Mouse (Mus musculus): ENCODE measurements around the gene Zcchc17. TPM values are rescaled to one million over a fixed set of nuclear protein-coding genes. Genes with fewer than 3 reads are reported as not detected.

The Zcchc17 gene
- polyA plus RNA-seq, 1 experiment = 24.0 TPM

DNA sequence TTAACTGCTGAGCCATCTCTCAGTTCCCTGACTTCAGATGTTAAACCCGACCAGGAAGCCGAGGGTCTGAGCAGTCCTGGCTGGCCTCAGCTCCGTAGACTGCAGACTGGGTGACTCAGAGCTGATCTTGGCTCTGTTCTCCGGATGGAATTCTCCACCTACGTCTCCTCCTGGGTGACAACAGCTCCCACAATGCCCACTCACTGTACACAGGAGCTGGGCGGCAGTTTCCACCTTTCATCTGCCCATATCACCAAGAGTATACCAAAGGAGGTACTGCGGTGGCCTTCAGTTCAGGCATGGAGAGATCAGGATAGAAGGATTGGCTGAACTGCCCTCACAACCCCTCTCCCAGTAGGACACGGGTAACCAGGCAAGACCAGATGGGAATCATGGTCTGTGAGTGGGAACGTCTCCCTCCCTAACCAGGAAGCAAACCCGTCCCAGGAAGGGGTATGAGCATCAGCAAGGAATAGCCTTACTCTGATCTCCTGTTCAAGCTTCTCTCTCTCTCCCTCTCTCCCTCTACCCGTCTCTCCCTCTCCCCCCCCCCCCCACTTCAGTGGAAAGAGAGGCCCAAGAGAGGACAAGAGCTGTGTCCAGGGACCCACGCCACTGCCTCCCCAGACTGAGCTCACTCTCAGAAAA is 85.9 kb downstream of the Zcchc17 start:
- TF ChIP-seq MYOG (IDR thresholded peaks at IDR 0.05; ENCODE audit: control insufficient read depth in 1 of 3, insufficient read depth in 1 of 3, insufficient read length in 2 of 3, low read depth in 2 of 3) (peak in 1 of 3 experiments; percentile 13), MYOD1 (IDR thresholded peaks at IDR 0.05; ENCODE audit: control insufficient read depth in 1 of 3, insufficient read length in 2 of 3, low read depth in 2 of 3) (no peak), MAX (IDR thresholded peaks at IDR 0.05; ENCODE audit: low read depth) (no peak), POLR2AphosphoS2 (IDR thresholded peaks at IDR 0.05; ENCODE audit: insufficient read length, low read depth) (peak; percentile 59), POLR2A (IDR thresholded peaks at IDR 0.05; ENCODE audit: insufficient read length, low read depth) (peak; percentile 51), TCF12 (IDR thresholded peaks at IDR 0.05; ENCODE audit: insufficient read depth, poor library complexity, severe bottlenecking) (no peak), E2F4 (IDR thresholded peaks at IDR 0.05; ENCODE audit: insufficient read depth) (no peak), REST (IDR thresholded peaks at IDR 0.05; ENCODE audit: insufficient read depth, insufficient read length) (no peak), TCF3 (IDR thresholded peaks at IDR 0.05; ENCODE audit: insufficient read length, low read depth) (no peak), CEBPB (IDR thresholded peaks at IDR 0.05; ENCODE audit: insufficient read depth, poor library complexity, severe bottlenecking) (no peak), SRF (IDR thresholded peaks at IDR 0.05; ENCODE audit: control insufficient read depth, insufficient read length, low read depth) (no peak), USF1 (IDR thresholded peaks at IDR 0.05; ENCODE audit: low read depth) (no peak)
- H3K27me3 ChIP-seq (ENCODE audit: control insufficient read depth, insufficient read depth, insufficient read length) = no peaks in the 10 kb centered on the region

GRCm38 (mm10) chr4:130270611-130271347 is 89.0 kb downstream of the Zcchc17 start:
- no peaks in the 10 kb centered on the region for H3K27me3 ChIP-seq (ENCODE audit: control insufficient read depth, insufficient read depth, insufficient read length)
- H3K79me2 ChIP-seq (ENCODE audit: control insufficient read depth, insufficient read depth) = peaks cover 4% of the 10 kb centered on the region
- H3K4me3 ChIP-seq = no peak overlapping the region
- peak overlapping the region; percentile 44 for H3K4me2 ChIP-seq (ENCODE audit: low read depth)
- no peak overlapping the region for H3ac ChIP-seq (ENCODE audit: control insufficient read depth, insufficient read length)
- TF ChIP-seq MYOG (IDR thresholded peaks at IDR 0.05; ENCODE audit: control insufficient read depth in 1 of 3, insufficient read depth in 1 of 3, insufficient read length in 2 of 3, low read depth in 2 of 3) (peak in 1 of 3 experiments; percentile 61), USF1 (IDR thresholded peaks at IDR 0.05; ENCODE audit: low read depth) (no peak), TCF12 (IDR thresholded peaks at IDR 0.05; ENCODE audit: insufficient read depth, poor library complexity, severe bottlenecking) (no peak), MAX (IDR thresholded peaks at IDR 0.05; ENCODE audit: low read depth) (no peak), SRF (IDR thresholded peaks at IDR 0.05; ENCODE audit: control insufficient read depth, insufficient read length, low read depth) (no peak), POLR2AphosphoS2 (IDR thresholded peaks at IDR 0.05; ENCODE audit: insufficient read length, low read depth) (no peak), TCF3 (IDR thresholded peaks at IDR 0.05; ENCODE audit: insufficient read length, low read depth) (no peak), POLR2A (IDR thresholded peaks at IDR 0.05; ENCODE audit: insufficient read length, low read depth) (no peak), REST (IDR thresholded peaks at IDR 0.05; ENCODE audit: insufficient read depth, insufficient read length) (no peak), MYOD1 (IDR thresholded peaks at IDR 0.05; ENCODE audit: control insufficient read depth in 1 of 3, insufficient read length in 2 of 3, low read depth in 2 of 3) (peak in 1 of 3 experiments; percentile 44), CEBPB (IDR thresholded peaks at IDR 0.05; ENCODE audit: insufficient read depth, poor library complexity, severe bottlenecking) (no peak)
- no peaks in the 10 kb centered on the region for H3K36me3 ChIP-seq (ENCODE audit: control insufficient read depth, insufficient read depth)

More for the DNA sequence above, 85.9 kb downstream of the Zcchc17 start:
- H3K79me2 ChIP-seq (ENCODE audit: control insufficient read depth, insufficient read depth) = peaks cover 4% of the 10 kb centered on the region
- no peaks in the 10 kb centered on the region for H3K36me3 ChIP-seq (ENCODE audit: control insufficient read depth, insufficient read depth)
- peak overlapping the region; percentile 88 for H3K4me2 ChIP-seq (ENCODE audit: low read depth)
- H3K4me3 ChIP-seq = peak overlapping the region; percentile 91
- peak overlapping the region; percentile 15 for H3ac ChIP-seq (ENCODE audit: control insufficient read depth, insufficient read length)

GRCm38 (mm10) chr4:130270089-130270488 is 89.7 kb downstream of the Zcchc17 start:
- peak; percentile 29 for TF ChIP-seq POLR2AphosphoS2 (IDR thresholded peaks at IDR 0.05; ENCODE audit: insufficient read length, low read depth)
- TF ChIP-seq MYOG (IDR thresholded peaks at IDR 0.05; ENCODE audit: control insufficient read depth in 1 of 3, insufficient read depth in 1 of 3, insufficient read length in 2 of 3, low read depth in 2 of 3) = peak in 1 of 3 experiments; percentile 62
- TF ChIP-seq SRF (IDR thresholded peaks at IDR 0.05; ENCODE audit: control insufficient read depth, insufficient read length, low read depth) = no peak
- no peak for TF ChIP-seq USF1 (IDR thresholded peaks at IDR 0.05; ENCODE audit: low read depth)
- no peak for TF ChIP-seq CEBPB (IDR thresholded peaks at IDR 0.05; ENCODE audit: insufficient read depth, poor library complexity, severe bottlenecking)
- no peak for TF ChIP-seq MAX (IDR thresholded peaks at IDR 0.05; ENCODE audit: low read depth)
- TF ChIP-seq POLR2A (IDR thresholded peaks at IDR 0.05; ENCODE audit: insufficient read length, low read depth) = no peak
- peak; percentile 12 for TF ChIP-seq TCF12 (IDR thresholded peaks at IDR 0.05; ENCODE audit: insufficient read depth, poor library complexity, severe bottlenecking)
- no peak for TF ChIP-seq E2F4 (IDR thresholded peaks at IDR 0.05; ENCODE audit: insufficient read depth)
- no peak for TF ChIP-seq REST (IDR thresholded peaks at IDR 0.05; ENCODE audit: insufficient read depth, insufficient read length)
- no peak for TF ChIP-seq TCF3 (IDR thresholded peaks at IDR 0.05; ENCODE audit: insufficient read length, low read depth)
- peak in 2 of 3 experiments; percentile 4 to 72 for TF ChIP-seq MYOD1 (IDR thresholded peaks at IDR 0.05; ENCODE audit: control insufficient read depth in 1 of 3, insufficient read length in 2 of 3, low read depth in 2 of 3)

GRCm38 (mm10) chr4:130268736-130269135 is 91.0 kb downstream of the Zcchc17 start:
- no peak overlapping the region for H3K4me2 ChIP-seq (ENCODE audit: low read depth)
- no peak overlapping the region for H3K4me3 ChIP-seq
- peaks cover 4% of the 10 kb centered on the region for H3K79me2 ChIP-seq (ENCODE audit: control insufficient read depth, insufficient read depth)
- TF ChIP-seq MYOD1 (IDR thresholded peaks at IDR 0.05; ENCODE audit: control insufficient read depth in 1 of 3, insufficient read length in 2 of 3, low read depth in 2 of 3) = no peak
- no peak for TF ChIP-seq POLR2A (IDR thresholded peaks at IDR 0.05; ENCODE audit: insufficient read length, low read depth)
- no peak for TF ChIP-seq MAX (IDR thresholded peaks at IDR 0.05; ENCODE audit: low read depth)
- TF ChIP-seq SRF (IDR thresholded peaks at IDR 0.05; ENCODE audit: control insufficient read depth, insufficient read length, low read depth) = no peak
- TF ChIP-seq REST (IDR thresholded peaks at IDR 0.05; ENCODE audit: insufficient read depth, insufficient read length) = no peak
- TF ChIP-seq CEBPB (IDR thresholded peaks at IDR 0.05; ENCODE audit: insufficient read depth, poor library complexity, severe bottlenecking) = no peak
- TF ChIP-seq TCF12 (IDR thresholded peaks at IDR 0.05; ENCODE audit: insufficient read depth, poor library complexity, severe bottlenecking) = no peak
- no peak for TF ChIP-seq USF1 (IDR thresholded peaks at IDR 0.05; ENCODE audit: low read depth)
- no peak for TF ChIP-seq MYOG (IDR thresholded peaks at IDR 0.05; ENCODE audit: control insufficient read depth in 1 of 3, insufficient read depth in 1 of 3, insufficient read length in 2 of 3, low read depth in 2 of 3)
- no peaks in the 10 kb centered on the region for H3K27me3 ChIP-seq (ENCODE audit: control insufficient read depth, insufficient read depth, insufficient read length)
- no peaks in the 10 kb centered on the region for H3K36me3 ChIP-seq (ENCODE audit: control insufficient read depth, insufficient read depth)
- no peak overlapping the region for H3ac ChIP-seq (ENCODE audit: control insufficient read depth, insufficient read length)

More at GRCm38 (mm10) chr4:130270089-130270488, 89.7 kb downstream of the Zcchc17 start:
- Histone ChIP-seq H3K4me3 (no peak overlapping the region), H3K36me3 (ENCODE audit: control insufficient read depth, insufficient read depth) (no peaks in the 10 kb centered on the region), H3ac (ENCODE audit: control insufficient read depth, insufficient read length) (no peak overlapping the region), H3K4me2 (ENCODE audit: low read depth) (peak overlapping the region; percentile 44), H3K27me3 (ENCODE audit: control insufficient read depth, insufficient read depth, insufficient read length) (no peaks in the 10 kb centered on the region), H3K79me2 (ENCODE audit: control insufficient read depth, insufficient read depth) (peaks cover 4% of the 10 kb centered on the region)

Data from myocyte (in vitro differentiated cells).